Comparison of ENCODE assay signal across 10 mouse cellular contexts in the genomic region with DNA sequence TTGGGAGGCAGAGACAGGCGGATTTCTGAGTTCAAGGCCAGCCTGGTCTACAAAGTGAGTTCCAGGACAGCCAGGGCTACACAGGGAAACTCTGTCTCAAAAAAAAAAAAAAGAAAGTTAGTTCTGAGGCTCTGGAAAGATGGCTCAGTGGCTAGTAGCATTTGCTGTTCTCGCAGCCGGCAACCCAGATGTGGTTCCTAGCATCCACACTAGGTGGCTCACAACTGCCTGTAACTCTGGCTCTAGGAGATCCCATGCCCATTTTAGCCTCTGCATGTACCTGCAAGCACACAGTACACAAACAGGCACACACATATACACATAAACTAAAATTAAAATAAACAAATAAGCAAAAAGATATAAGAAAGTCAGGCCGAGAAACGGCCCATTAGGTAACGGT. TPM values are rescaled to one million over a fixed set of nuclear protein-coding genes. Genes with fewer than 3 reads are reported as not detected.
DNase-seq lines count a peak whose midpoint lies in the region; ATAC-seq and TF ChIP-seq lines count a peak whose summit lies in the region.
"Had no signal": no experiment of that assay in that cellular context is flagged by ENCODE, and none has a peak within 500 bp of the region (broad histone marks: within the 10 kb centered on the region; RNA-seq: fewer than 3 reads in every experiment).

No protein-coding gene starts in this region.

- no peaks in the 10 kb centered on the region for H3K9me3 ChIP-seq in midbrain, postnatal 0 days (ENCODE audit: low read length)
- no peaks in the 10 kb centered on the region for H3K9me3 ChIP-seq in midbrain, embryonic 15.5 days
- H3K9me3 ChIP-seq in kidney, postnatal 0 days (replicated peaks; ENCODE audit: low read length): no peaks in the 10 kb centered on the region
- H3K9me3 ChIP-seq: heart, embryonic 13.5 days; stomach, embryonic 15.5 days had no signal

- no peak for DNase-seq in frontal cortex, postnatal 10 days (ENCODE audit: low spot score in 2 of 2)
- DNase-seq in midbrain, postnatal 0 days (ENCODE audit: low spot score): peak; percentile 28
- peak; percentile 74 for DNase-seq in adipocyte (ENCODE audit: low spot score)
- DNase-seq in kidney, postnatal 0 days (ENCODE audit: low spot score): peak; percentile 35
- peak; percentile 14 for DNase-seq in retina, postnatal 1 day

- no peaks in the 10 kb centered on the region for H3K27me3 ChIP-seq in midbrain, postnatal 0 days (ENCODE audit: insufficient read depth, low read length)
- H3K27me3 ChIP-seq in midbrain, embryonic 15.5 days (replicated peaks): no peaks in the 10 kb centered on the region
- H3K27me3 ChIP-seq in kidney, postnatal 0 days (ENCODE audit: insufficient read depth, low read length): no peaks in the 10 kb centered on the region
- H3K27me3 ChIP-seq: heart, embryonic 13.5 days; stomach, embryonic 15.5 days had no signal

- H3K36me3 ChIP-seq in midbrain, postnatal 0 days (ENCODE audit: insufficient read depth, low read length): peaks cover 57% of the 10 kb centered on the region
- peaks cover 58% of the 10 kb centered on the region for H3K36me3 ChIP-seq in midbrain, embryonic 15.5 days (replicated peaks)
- peaks cover 53% of the 10 kb centered on the region; the same call in 1 of the 2 replicates for H3K36me3 ChIP-seq in kidney, postnatal 0 days (ENCODE audit: insufficient read depth, low read length)

- TF ChIP-seq CTCF in midbrain, postnatal 0 days (IDR thresholded peaks at IDR 0.05): peak; percentile 60
- TF ChIP-seq CTCF in kidney, postnatal 0 days (IDR thresholded peaks at IDR 0.05; ENCODE audit: low read depth): peak; percentile 58

- H3K4me3 ChIP-seq in midbrain, postnatal 0 days (ENCODE audit: low read depth, low read length): no peak overlapping the region
- no peak overlapping the region for H3K4me3 ChIP-seq in midbrain, embryonic 15.5 days
- H3K4me3 ChIP-seq in kidney, postnatal 0 days (replicated peaks; ENCODE audit: low read depth, low read length): no peak overlapping the region
- H3K4me3 ChIP-seq: heart, embryonic 13.5 days; stomach, embryonic 15.5 days had no signal

- WGBS in midbrain, postnatal 0 days: 86% methylated on average over 6 of the region's 6 CpGs
- WGBS in midbrain, embryonic 15.5 days: 87% methylated on average over 6 of the region's 6 CpGs
- 82% methylated on average over 6 of the region's 6 CpGs for WGBS in kidney, postnatal 0 days

- no peak overlapping the region for H3K4me2 ChIP-seq in midbrain, postnatal 0 days (ENCODE audit: low read depth, low read length, poor library complexity, severe bottlenecking)
- no peak overlapping the region for H3K4me2 ChIP-seq in midbrain, embryonic 15.5 days
- no peak overlapping the region for H3K4me2 ChIP-seq in kidney, postnatal 0 days (ENCODE audit: low read length)
- H3K4me2 ChIP-seq: heart, embryonic 13.5 days; stomach, embryonic 15.5 days had no signal

- no peaks in the 10 kb centered on the region for H3K4me1 ChIP-seq in midbrain, postnatal 0 days (ENCODE audit: insufficient read depth, low read length)
- no peaks in the 10 kb centered on the region for H3K4me1 ChIP-seq in midbrain, embryonic 15.5 days
- no peaks in the 10 kb centered on the region for H3K4me1 ChIP-seq in kidney, postnatal 0 days (replicated peaks; ENCODE audit: insufficient read depth, low read length)
- H3K4me1 ChIP-seq: heart, embryonic 13.5 days; stomach, embryonic 15.5 days had no signal

- no peak overlapping the region for H3K9ac ChIP-seq in midbrain, postnatal 0 days (replicated peaks; ENCODE audit: low read length, poor library complexity, severe bottlenecking)
- no peak overlapping the region for H3K9ac ChIP-seq in midbrain, embryonic 15.5 days
- H3K9ac ChIP-seq in kidney, postnatal 0 days (ENCODE audit: low read depth, low read length): no peak overlapping the region
- H3K9ac ChIP-seq: heart, embryonic 13.5 days; stomach, embryonic 15.5 days had no signal

- no peak overlapping the region for H3K27ac ChIP-seq in midbrain, postnatal 0 days (ENCODE audit: low read depth, low read length)
- H3K27ac ChIP-seq in midbrain, embryonic 15.5 days: no peak overlapping the region
- no peak overlapping the region for H3K27ac ChIP-seq in kidney, postnatal 0 days
- H3K27ac ChIP-seq: heart, embryonic 13.5 days; stomach, embryonic 15.5 days had no signal

- peak; percentile 77 for ATAC-seq in frontal cortex, adult (ENCODE audit: low TSS enrichment)
- ATAC-seq in midbrain, postnatal 0 days (ENCODE audit: low FRiP score): no peak
- ATAC-seq in midbrain, embryonic 15.5 days (replicated peaks): no peak
- ATAC-seq in kidney, postnatal 0 days (replicated peaks; ENCODE audit: low FRiP score, low read depth): no peak
- ATAC-seq in activated CD4-positive, CD25-positive, alpha-beta regulatory T cell, adult 4 months: no peak

RNA-seq across cellular contexts. Expression of a gene that starts 35.4 kb away (rescaled TPM):
- 24.2 and 24.3 TPM in 2 replicates for total RNA-seq in midbrain, postnatal 0 days (2014; rRNA removed)
- 19.4 and 20.2 TPM in 2 replicates for polyA plus RNA-seq in midbrain, postnatal 0 days (2015; fragmentation: Nextera tagmentation; extraction: Ambion mirVana)
- polyA plus RNA-seq in midbrain, embryonic 15.5 days (2015; fragmentation: Nextera tagmentation; extraction: Ambion mirVana): 24.6 and 26.5 TPM in 2 replicates
- polyA plus RNA-seq in kidney, postnatal 0 days (2015; fragmentation: Nextera tagmentation; extraction: Ambion mirVana): 13.1 and 13.7 TPM in 2 replicates
- polyA plus RNA-seq in activated CD4-positive, CD25-positive, alpha-beta regulatory T cell, adult 4 months (2017; shearing (Covaris generic)): 10 to 100 TPM; 34.9 to 36.7 TPM

Comparison
In these comparisons a context has a peak if more than half of its experiments do, and no peak if none do; other contexts are left out.
1. DNase-seq: peak in midbrain, postnatal 0 days (single experiment), adipocyte (single experiment), kidney, postnatal 0 days (single experiment) and retina, postnatal 1 day (single experiment); none in frontal cortex, postnatal 10 days (0 of 2).